Mouse (Mus musculus): ENCODE data around the gene Olfr1377. TPM values are rescaled to one million over a fixed set of nuclear protein-coding genes. Genes with fewer than 3 reads are reported as not detected.
"Not testable (repeated sequence)": the region's sequence is repeated elsewhere in the genome, so short reads cannot be mapped to it uniquely, and the experiment has no call there.

Gene Olfr1377
- total RNA-seq (2014; fragmentation: Nextera tagmentation) (not detected in 2 replicates), total RNA-seq (2017) (not detected in 2 replicates)

GRCm38 (mm10) chr11:50981667-50982066, at the start of gene Olfr1377:
Gene Olfr1377 (plus strand): TSS chr11:50981967.
- ATAC-seq (replicated peaks; ENCODE audit: poor library complexity, severe bottlenecking): no peak

- ATAC-seq (replicated peaks; ENCODE audit: poor library complexity, severe bottlenecking): no peak
Measured at GRCm38 (mm10) chr11:50932040-50932439, 49.7 kb upstream of the Olfr1377 start.

- peak; percentile 76 for ATAC-seq (replicated peaks; ENCODE audit: poor library complexity, severe bottlenecking)
Measured at GRCm38 (mm10) chr11:50938435-50938834, 43.3 kb upstream of the Olfr1377 start.

GRCm38 (mm10) chr11:50939621-50940366, 42.0 kb upstream of the Olfr1377 start:
- ATAC-seq (replicated peaks; ENCODE audit: poor library complexity, severe bottlenecking): peak; percentile 88

GRCm38 (mm10) chr11:50942386-50942785, 39.4 kb upstream of the Olfr1377 start:
- no peak for ATAC-seq (replicated peaks; ENCODE audit: poor library complexity, severe bottlenecking)

GRCm38 (mm10) chr11:50943506-50943905, 38.3 kb upstream of the Olfr1377 start, which contains the start of gene 4933414I15Rik:
Gene 4933414I15Rik (minus strand): TSS chr11:50943765.
- no peak for ATAC-seq (replicated peaks; ENCODE audit: poor library complexity, severe bottlenecking)

GRCm38 (mm10) chr11:50952290-50952689, 29.5 kb upstream of the Olfr1377 start:
- ATAC-seq (replicated peaks; ENCODE audit: poor library complexity, severe bottlenecking): no peak

- no peak for ATAC-seq (replicated peaks; ENCODE audit: poor library complexity, severe bottlenecking)
Measured at GRCm38 (mm10) chr11:50953665-50954064, 28.1 kb upstream of the Olfr1377 start, which contains the start of gene Prop1. Gene Prop1 (minus strand): TSS chr11:50953765.

- ATAC-seq (replicated peaks; ENCODE audit: poor library complexity, severe bottlenecking): no peak
Measured at GRCm38 (mm10) chr11:50964886-50965285, 16.9 kb upstream of the Olfr1377 start.

- ATAC-seq (replicated peaks; ENCODE audit: poor library complexity, severe bottlenecking): no peak
Measured at GRCm38 (mm10) chr11:50966230-50966629, 15.5 kb upstream of the Olfr1377 start, which contains the start of gene Olfr1378. Gene Olfr1378 (plus strand): TSS chr11:50966530.

- no peak for ATAC-seq (replicated peaks; ENCODE audit: poor library complexity, severe bottlenecking)
Measured at GRCm38 (mm10) chr11:50977216-50977615, 4.6 kb upstream of the Olfr1377 start.

GRCm38 (mm10) chr11:51003296-51003695, 21.5 kb downstream of the Olfr1377 start, which contains the start of gene Olfr51:
Gene Olfr51 (plus strand): TSS chr11:51003596.
- ATAC-seq (replicated peaks; ENCODE audit: poor library complexity, severe bottlenecking): no peak

GRCm38 (mm10) chr11:51011821-51012220, 30.1 kb downstream of the Olfr1377 start:
- ATAC-seq (replicated peaks; ENCODE audit: poor library complexity, severe bottlenecking): no peak

- ATAC-seq (replicated peaks; ENCODE audit: poor library complexity, severe bottlenecking): no peak
Measured at GRCm38 (mm10) chr11:51013936-51014335, 32.2 kb downstream of the Olfr1377 start, which contains the start of gene Olfr54. Gene Olfr54 (plus strand): TSS chr11:51014236.

GRCm38 (mm10) chr11:51016341-51016740, 34.6 kb downstream of the Olfr1377 start:
- ATAC-seq (replicated peaks; ENCODE audit: poor library complexity, severe bottlenecking): no peak

- ATAC-seq (replicated peaks; ENCODE audit: poor library complexity, severe bottlenecking): not testable (repeated sequence)
Measured at GRCm38 (mm10) chr11:51026811-51027210, 45.0 kb downstream of the Olfr1377 start.

- not testable (repeated sequence) for ATAC-seq (replicated peaks; ENCODE audit: poor library complexity, severe bottlenecking)
Measured at GRCm38 (mm10) chr11:51029381-51029780, 47.6 kb downstream of the Olfr1377 start.

GRCm38 (mm10) chr11:51030225-51030624, 48.5 kb downstream of the Olfr1377 start:
- ATAC-seq (replicated peaks; ENCODE audit: poor library complexity, severe bottlenecking): no peak

GRCm38 (mm10) chr11:51032851-51033250, 51.1 kb downstream of the Olfr1377 start:
- ATAC-seq (replicated peaks; ENCODE audit: poor library complexity, severe bottlenecking): no peak; the same call in 1 of the 2 replicates

GRCm38 (mm10) chr11:51034141-51034540, 52.4 kb downstream of the Olfr1377 start:
- not testable (repeated sequence) for ATAC-seq (replicated peaks; ENCODE audit: poor library complexity, severe bottlenecking)

- ATAC-seq (replicated peaks; ENCODE audit: poor library complexity, severe bottlenecking): no peak
Measured at GRCm38 (mm10) chr11:51035951-51036350, 54.2 kb downstream of the Olfr1377 start.
